Mouse (Mus musculus) retina, adult 2 months (tissue): ENCODE data around the gene Ssbp2.

Experiments used
- DNase-seq: peaks from one replicate; pipeline ENCODE4 v3.0.0-alpha.2; 2012; ENCODE audit warnings: low read depth, low spot score

Ssbp2 gene

DNA sequence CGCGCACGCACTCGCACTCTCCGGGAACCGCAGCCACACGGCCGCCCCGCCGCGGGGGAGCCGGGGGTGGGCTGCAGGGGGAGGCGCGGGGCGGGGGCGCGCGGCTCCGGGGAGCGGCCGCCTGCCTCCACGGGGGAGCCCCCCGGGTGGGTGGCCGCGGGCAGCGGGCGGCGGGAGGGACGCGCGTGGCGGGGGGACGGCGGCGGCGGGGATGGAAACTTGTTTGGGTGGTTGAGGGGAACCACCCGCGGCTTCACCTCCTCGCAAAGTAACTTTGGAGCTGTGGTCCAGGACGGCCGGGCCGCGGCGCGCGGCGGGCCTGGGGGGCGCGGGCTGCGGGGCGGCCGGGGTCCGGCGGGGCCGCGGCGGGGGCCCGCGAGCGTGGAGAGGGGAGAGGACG, 1.2 kb downstream of the Ssbp2 start:
- no peak for DNase-seq

DNA sequence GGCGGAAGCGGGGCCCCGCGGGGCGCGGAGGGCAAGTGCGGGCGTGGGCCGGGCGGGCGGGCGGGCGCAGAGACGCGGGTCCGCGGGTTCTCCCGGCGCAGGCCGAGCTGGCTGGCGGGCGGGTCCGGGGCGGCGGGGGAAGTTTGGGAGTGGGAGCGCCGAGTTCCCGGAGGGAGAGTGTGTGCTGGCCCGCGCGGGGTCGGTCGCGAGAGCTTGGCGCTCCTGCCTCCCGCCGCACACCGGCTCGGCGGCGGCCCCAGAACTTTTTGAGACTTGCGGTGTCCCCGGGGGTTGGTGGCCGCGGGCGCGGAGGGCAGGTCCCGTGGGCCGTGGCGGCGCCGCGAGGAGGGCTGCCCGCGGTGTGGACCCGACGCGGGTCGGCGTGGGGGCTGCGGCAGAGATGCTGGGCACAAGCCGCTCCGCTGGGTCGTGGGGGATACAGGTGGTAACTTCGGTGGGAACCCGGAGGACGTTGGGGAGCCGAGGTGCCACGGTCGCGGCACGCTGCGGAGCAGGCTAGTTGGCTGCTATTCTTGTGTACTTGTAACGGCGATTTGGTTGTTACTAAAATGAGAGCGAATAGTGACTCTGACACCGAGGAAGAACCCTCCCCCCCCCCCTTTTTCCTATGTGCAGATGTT, 1.7 kb downstream of the Ssbp2 start:
- DNase-seq = no peak

GRCm38 (mm10) chr13:91462395-91462794, 2.3 kb downstream of the Ssbp2 start:
- DNase-seq = no peak

- no peak for DNase-seq
These were observed 2.9 kb downstream of the Ssbp2 start for GRCm38 (mm10) chr13:91462893-91463481.

- no peak for DNase-seq
These were observed 5.1 kb downstream of the Ssbp2 start for GRCm38 (mm10) chr13:91465002-91465715.

DNA sequence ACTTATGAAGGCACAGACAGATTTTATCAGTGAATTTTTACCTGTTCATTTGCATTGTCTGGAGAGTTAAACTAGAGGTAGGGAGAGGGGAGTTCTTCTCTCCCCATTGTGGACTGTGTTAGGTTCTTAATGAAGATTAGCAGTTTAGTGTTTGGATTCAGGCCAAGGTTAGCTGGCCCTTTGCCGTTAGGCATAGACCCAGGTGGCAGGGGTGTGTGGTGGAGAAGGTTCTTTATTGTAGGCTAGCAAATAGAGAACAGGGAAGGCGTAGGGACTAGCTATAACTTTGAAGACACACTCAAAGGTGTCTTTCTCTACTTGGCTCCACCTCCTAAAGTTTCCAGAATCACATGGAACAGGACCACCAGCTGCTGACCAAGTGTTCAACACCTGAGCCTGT, 11.5 kb downstream of the Ssbp2 start:
- no peak for DNase-seq

DNA sequence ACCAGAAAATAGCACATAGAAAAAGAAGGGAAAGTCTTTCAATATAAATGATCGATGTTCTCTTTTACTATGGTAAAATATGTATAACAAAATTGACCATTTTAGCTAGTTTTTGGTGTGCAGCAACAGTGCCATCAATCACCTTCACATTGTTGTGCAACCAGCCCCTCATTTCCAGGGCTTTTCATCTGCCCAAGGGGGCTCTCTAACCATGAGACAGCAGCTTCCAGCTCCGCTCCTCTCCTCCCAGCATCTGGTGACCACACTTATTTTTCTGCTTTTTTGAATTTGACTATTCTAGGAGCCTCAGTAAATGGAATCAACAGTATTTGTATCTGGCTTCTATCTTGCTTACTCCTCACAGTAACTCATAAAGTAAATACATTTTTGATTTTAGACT, 11.9 kb downstream of the Ssbp2 start:
- DNase-seq = no peak

GRCm38 (mm10) chr13:91473527-91473926, 13.4 kb downstream of the Ssbp2 start:
- no peak for DNase-seq

- DNase-seq = no peak
These were observed 13.9 kb downstream of the Ssbp2 start for GRCm38 (mm10) chr13:91474027-91474426.

- DNase-seq = no peak
These were observed 15.8 kb downstream of the Ssbp2 start for GRCm38 (mm10) chr13:91475888-91476287.

- DNase-seq = no peak
These were observed 16.6 kb downstream of the Ssbp2 start for GRCm38 (mm10) chr13:91476596-91477100.

GRCm38 (mm10) chr13:91478011-91478410, 17.9 kb downstream of the Ssbp2 start:
- no peak for DNase-seq

GRCm38 (mm10) chr13:91484303-91484702, 24.2 kb downstream of the Ssbp2 start:
- no peak for DNase-seq

GRCm38 (mm10) chr13:91492133-91492532, 32.0 kb downstream of the Ssbp2 start:
- DNase-seq = no peak

- no peak for DNase-seq
These were observed 37.0 kb downstream of the Ssbp2 start for GRCm38 (mm10) chr13:91497055-91497454.

DNA sequence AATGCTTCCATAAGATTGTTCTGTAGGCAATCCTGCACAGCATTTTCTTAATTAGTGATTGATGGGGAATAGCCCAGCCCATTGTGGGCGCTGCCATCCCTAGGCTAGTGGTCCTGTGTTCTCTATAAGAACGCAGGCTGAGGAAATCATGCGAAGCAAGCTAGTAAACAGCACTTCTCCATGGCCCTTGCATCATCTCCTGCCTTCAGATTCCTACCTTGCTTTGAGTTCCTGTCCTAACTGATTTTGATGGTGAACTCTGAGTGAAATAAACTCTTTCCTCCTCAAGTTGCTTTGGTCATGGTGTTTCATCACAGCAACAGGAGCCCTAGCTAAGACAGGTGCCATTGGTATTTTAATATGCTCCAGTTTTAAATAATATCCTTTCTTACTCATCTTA, 41.7 kb downstream of the Ssbp2 start:
- DNase-seq = no peak

GRCm38 (mm10) chr13:91502642-91503373, 42.7 kb downstream of the Ssbp2 start:
- no peak for DNase-seq

GRCm38 (mm10) chr13:91508991-91509390, 48.9 kb downstream of the Ssbp2 start:
- no peak for DNase-seq

- no peak for DNase-seq
These were observed 49.4 kb downstream of the Ssbp2 start for GRCm38 (mm10) chr13:91509467-91509866.

DNA sequence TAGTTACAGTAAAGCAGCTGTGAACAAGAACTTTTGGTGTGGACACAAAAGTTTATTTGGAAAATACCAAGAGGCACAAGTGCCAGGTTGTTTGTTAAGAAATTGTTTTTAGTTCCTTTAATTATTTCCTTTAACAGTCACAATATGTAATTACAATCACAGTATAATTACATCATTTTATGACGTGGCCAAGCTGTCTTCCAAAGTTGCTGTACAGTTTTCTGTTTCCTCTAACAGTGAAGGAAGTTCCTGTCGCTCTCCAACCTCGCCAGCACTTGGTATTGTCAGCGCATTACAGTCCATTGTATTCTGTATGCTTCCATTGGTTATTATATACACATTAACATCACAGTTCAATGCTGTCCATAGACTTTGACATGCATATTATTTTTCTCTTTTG, 54.9 kb downstream of the Ssbp2 start:
- DNase-seq = no peak

DNA sequence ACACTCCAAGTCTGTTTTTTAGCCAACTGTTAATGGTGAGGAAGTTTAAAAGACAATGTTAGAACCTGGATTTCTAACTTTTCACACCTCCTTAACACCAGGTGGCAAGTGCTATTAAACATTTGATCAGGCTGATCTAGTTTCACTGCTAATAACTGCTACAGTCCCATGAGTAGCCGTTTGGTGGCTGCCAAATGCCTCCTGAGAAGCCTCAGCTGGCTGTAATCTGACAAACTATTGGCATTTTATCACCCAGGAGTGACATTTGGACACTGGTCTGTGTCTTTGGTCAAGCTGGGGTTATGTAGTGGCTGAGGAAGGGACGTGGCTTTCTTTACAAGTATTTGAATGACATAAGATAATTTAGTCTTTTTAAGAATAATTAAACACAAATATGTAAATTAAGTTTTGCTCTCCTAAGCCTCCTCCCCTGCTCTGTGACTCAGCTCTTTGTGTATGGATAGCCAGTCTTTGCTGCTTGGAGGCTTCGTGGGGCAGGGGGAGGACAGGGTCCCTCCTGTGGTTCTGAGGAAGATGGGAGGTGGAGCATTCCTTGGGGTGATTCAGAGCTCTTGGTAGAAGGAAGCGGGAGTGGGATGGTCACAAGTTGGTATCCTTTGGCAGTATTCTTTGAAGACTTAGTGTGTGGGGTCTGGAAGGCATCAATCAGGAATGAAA, 60.1 kb downstream of the Ssbp2 start:
- DNase-seq = no peak

GRCm38 (mm10) chr13:91520968-91521367, 60.9 kb downstream of the Ssbp2 start:
- no peak for DNase-seq
